Mouse (Mus musculus) C2C12 (cell line): ENCODE results near the gene Umps.

Experiments used
- CEBPB ChIP-seq: IDR thresholded peaks from one replicate; pipeline ENCODE4 v1.6.1; 2011; ENCODE audit warnings: low read depth, mild to moderate bottlenecking, control low read depth, moderate library complexity
- CTCF ChIP-seq: IDR thresholded peaks from one replicate; pipeline ENCODE4 v1.5.1; 2011; ENCODE audit not compliant: control insufficient read depth, insufficient read depth, insufficient read length
- MAX ChIP-seq: IDR thresholded peaks from one replicate; pipeline ENCODE4 v1.6.1; 2011; ENCODE audit warnings: mild to moderate bottlenecking, control low read depth
- MYOD1 ChIP-seq: IDR thresholded peaks from one replicate; pipeline ENCODE4 v1.6.1; 2011; ENCODE audit warnings: low read depth; ENCODE audit not compliant: control insufficient read depth, insufficient read length
- MYOG ChIP-seq: IDR thresholded peaks from one replicate; pipeline ENCODE4 v1.6.1; 2011; ENCODE audit not compliant: control insufficient read depth, insufficient read length; ENCODE audit errors: extremely low read depth
- USF1 ChIP-seq: IDR thresholded peaks from one replicate; pipeline ENCODE4 v1.6.1; 2011; ENCODE audit warnings: low read depth, mild to moderate bottlenecking, control low read depth, moderate library complexity

DNA sequence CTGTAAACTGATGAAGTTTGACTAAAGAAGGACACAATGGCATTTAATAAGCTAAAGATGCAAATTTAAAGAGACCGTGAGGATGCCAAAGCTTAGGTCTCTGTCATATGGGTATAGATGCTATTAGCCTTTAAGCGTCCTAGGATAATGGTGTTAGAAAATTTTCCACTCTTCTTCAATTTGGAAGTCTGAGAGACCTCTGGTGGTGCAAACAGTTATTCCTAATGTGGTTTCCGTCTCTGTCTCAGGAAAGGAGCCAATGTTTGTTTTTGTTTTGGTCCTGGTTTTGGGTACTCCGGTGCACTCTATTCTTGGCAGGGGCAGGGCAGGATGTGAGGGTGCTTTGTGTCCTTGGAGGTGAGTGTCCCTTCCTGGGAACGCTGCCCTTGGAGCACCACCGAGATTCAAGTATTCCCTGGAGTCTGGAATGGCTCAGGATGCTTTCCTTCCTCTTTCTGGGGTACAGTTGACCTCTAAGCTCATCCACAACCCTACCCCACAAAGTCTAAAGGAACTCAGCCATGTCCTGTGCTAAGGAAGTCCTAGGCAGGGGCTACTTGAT, 39.5 kb downstream of the Umps start:
- TF ChIP-seq CEBPB (no peak), CTCF (no peak), USF1 (no peak), MYOD1 (no peak), MAX (no peak), MYOG (no peak)
